Mouse (Mus musculus) thymus, postnatal 36 days (tissue): Measurements from ENCODE around the gene Enpp7.

Source experiments
- DNase-seq, 2 experiments: peaks; one replicate each; pipeline ENCODE4 v3.0.0; 2022; ENCODE audit warnings: mixed read lengths in 2 of 2

The Enpp7 gene

GRCm38 (mm10) chr11:119036447-119036846, 48.5 kb downstream of the Enpp7 start:
- DNase-seq = no peak

- DNase-seq = no peak
Observed at GRCm38 (mm10) chr11:119036934-119037779, 49.2 kb downstream of the Enpp7 start.

DNA sequence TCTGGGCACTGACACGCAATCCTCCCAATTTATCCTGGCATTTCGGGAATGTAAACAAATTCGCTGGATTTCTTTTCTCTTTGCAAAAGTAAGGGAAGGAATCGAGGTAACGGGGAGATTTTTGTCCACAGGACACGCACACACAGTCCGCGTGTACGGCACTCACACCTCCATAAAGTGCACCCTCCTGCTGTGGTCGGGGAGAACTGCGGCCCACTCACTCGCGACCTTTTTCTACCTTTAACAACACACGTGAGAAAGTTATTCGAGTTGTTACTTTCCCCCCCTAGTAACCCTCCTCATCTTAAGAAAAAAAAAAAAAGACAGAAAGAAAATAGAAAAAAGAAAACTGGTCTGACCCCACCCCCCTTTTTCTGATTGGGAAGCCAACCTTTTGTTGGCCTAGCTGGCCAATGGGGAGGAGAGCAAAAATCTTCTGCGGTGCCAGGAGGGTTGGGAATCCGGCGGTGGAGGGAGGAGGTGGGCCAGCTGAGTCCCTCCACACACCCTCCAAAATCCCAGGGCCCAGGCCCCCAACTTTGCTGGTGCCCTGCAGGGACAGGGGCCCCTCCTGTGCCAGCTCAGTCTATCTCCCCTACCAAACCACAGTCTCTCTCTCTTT, 49.9 kb downstream of the Enpp7 start:
- no peak for DNase-seq

- DNase-seq = peak in 1 of 2 experiments; percentile 40
Observed at GRCm38 (mm10) chr11:119038744-119039484, 50.9 kb downstream of the Enpp7 start.

GRCm38 (mm10) chr11:119039732-119040512, 51.9 kb downstream of the Enpp7 start:
- no peak for DNase-seq

DNA sequence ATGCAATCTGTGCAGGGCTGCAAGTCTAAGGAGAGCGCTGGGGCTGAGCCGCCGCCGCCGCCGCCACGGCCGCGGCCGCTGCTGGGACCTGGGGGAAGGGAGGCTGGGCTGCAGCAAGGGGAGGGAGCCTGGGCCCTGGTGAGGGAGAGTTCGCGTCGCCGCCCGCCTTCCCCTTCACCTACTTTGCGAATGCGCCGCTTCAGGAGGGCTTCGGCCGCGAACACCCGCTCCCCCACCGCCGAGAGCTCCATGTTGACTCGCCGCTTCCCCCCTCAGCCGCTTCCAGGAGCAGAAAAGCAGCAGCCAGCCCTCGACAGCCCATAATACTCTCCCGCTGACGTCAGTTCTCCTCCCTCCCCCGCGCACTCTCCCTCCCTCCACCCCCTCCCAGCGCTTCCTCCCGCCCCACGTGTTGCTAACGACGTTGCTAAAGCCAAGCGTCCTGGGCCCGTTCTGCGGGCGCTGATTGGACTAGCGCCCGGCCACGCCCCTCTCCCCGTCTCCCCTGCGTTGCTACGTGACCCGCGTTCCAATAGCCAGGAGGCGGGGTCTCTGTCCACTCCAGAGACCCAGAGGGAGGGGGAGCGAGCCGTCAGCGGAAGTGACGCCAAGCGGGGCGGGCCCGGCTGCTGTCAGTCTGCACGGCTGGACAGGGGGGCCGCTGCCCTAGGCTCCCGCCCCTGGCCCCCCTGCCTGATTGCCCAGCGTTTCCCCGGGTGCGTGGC, 52.8 kb downstream of the Enpp7 start, which contains the start of gene Cbx8:
TSS of gene Cbx8 (minus strand) at position 370 of the 725 bp plus-strand sequence.
- peak; percentile 98 to 100 for DNase-seq

- DNase-seq = no peak
Observed at GRCm38 (mm10) chr11:119041325-119041716, 53.3 kb downstream of the Enpp7 start.

- DNase-seq = no peak
Observed at GRCm38 (mm10) chr11:119041750-119042465, 53.9 kb downstream of the Enpp7 start.
